Mouse (Mus musculus) intestine, embryonic 14.5 days (tissue): ENCODE measurements around the gene Wfdc6a. TPM values are rescaled to one million over a fixed set of nuclear protein-coding genes. Genes with fewer than 3 reads are reported as not detected.
"Not testable (repeated sequence)": the region's sequence is repeated elsewhere in the genome, so short reads cannot be mapped to it uniquely, and the experiment has no call there.

ENCODE experiments used
- ATAC-seq: fragments of 200-750 bp; cut with Nextera tagmentation; replicated peaks from 2 replicates; pipeline ENCODE4 v1.8.0; 2017; ENCODE audit warnings: low read depth, moderate number of reproducible peaks, moderate TSS enrichment, moderate library complexity; ENCODE audit not compliant: low FRiP score, low TSS enrichment
- DNase-seq: peaks from one replicate; pipeline ENCODE4 v3.0.0-alpha.2; 2018; ENCODE audit warnings: low spot score
- H3K27ac ChIP-seq: fragments of 300-500 bp; sonication (generic); 2 replicates; pipeline ENCODE4 v1.5.1; 2014; ENCODE audit warnings: low read depth, mild to moderate bottlenecking, control low read depth
- H3K27me3 ChIP-seq: fragments of 300-500 bp; sonication (generic); replicated peaks from 2 replicates; pipeline ENCODE4 v1.6.1; 2014; ENCODE audit warnings: low read length, control low read depth; ENCODE audit not compliant: control insufficient read depth, insufficient read depth
- H3K36me3 ChIP-seq: fragments of 300-500 bp; sonication (generic); 2 replicates; pipeline ENCODE4 v1.6.1; 2014; ENCODE audit warnings: low read length, control low read depth; ENCODE audit not compliant: control insufficient read depth, insufficient read depth
- H3K4me1 ChIP-seq: fragments of 300-500 bp; sonication (generic); replicated peaks from 2 replicates; pipeline ENCODE4 v1.6.1; 2014; ENCODE audit warnings: low read length, control low read depth, mixed read lengths; ENCODE audit not compliant: control insufficient read depth, insufficient read depth
- H3K4me2 ChIP-seq: fragments of 300-500 bp; sonication (generic); 2 replicates; pipeline ENCODE4 v1.6.1; 2014; ENCODE audit warnings: low read length
- H3K4me3 ChIP-seq: fragments of 300-500 bp; sonication (generic); 2 replicates; pipeline ENCODE4 v1.5.1; 2014; ENCODE audit warnings: low read depth, low read length, control low read depth, mixed read lengths
- H3K9ac ChIP-seq: fragments of 300-500 bp; sonication (generic); 2 replicates; pipeline ENCODE4 v1.6.1; 2014; ENCODE audit warnings: mild to moderate bottlenecking, low read length
- H3K9me3 ChIP-seq: fragments of 300-500 bp; sonication (generic); 2 replicates; pipeline ENCODE4 v1.6.1; 2016; ENCODE audit warnings: low read length, control low read depth; ENCODE audit not compliant: control insufficient read depth
- WGBS: fragments of 180-500 bp; shearing (Covaris S2); extraction: QIAGEN DNeasy Blood & Tissue Kit; methylation state at CpG from one replicate; pipeline ENCODE4 v1.1.7; 2014; 5-methylcytosine and 5-hydroxymethylcytosine counted together
- polyA plus RNA-seq: library from polyadenylated mRNA; unstranded; fragments of >200 nt; fragmentation: Nextera tagmentation; extraction: Ambion mirVana; gene quantifications from 2 replicates; pipeline ENCODE4 v1.2.1, GENCODE M21; 2014

Gene Wfdc6a
- polyA plus RNA-seq: 1.5 and 3.2 TPM in 2 replicates

GRCm38 (mm10) chr2:164585025-164585725 lies at the start of gene Wfdc6a:
Gene Wfdc6a (minus strand): TSS chr2:164585447.
- H3K9ac ChIP-seq, H3K4me3 ChIP-seq, ATAC-seq, H3K4me2 ChIP-seq, H3K36me3 ChIP-seq, DNase-seq, H3K9me3 ChIP-seq, H3K27me3 ChIP-seq, H3K4me1 ChIP-seq: not testable (repeated sequence)
- H3K27ac ChIP-seq: peak within 1 kb of the TSS; percentile 38; the same call in 1 of the 2 replicates
- WGBS: 42% methylated on average over 13 of the region's 13 CpGs

- DNase-seq: no peak
- 74% methylated on average over 4 of the region's 4 CpGs for WGBS
- H3K9me3 ChIP-seq: no peaks in the 10 kb centered on the region
Observed at GRCm38 (mm10) chr2:164621775-164622174, 36.5 kb upstream of the Wfdc6a start.

GRCm38 (mm10) chr2:164619050-164619449 lies 33.8 kb upstream of the Wfdc6a start:
- H3K4me3 ChIP-seq: no peak overlapping the region
- no peaks in the 10 kb centered on the region for H3K9me3 ChIP-seq
- DNase-seq: no peak
- H3K27me3 ChIP-seq: no peaks in the 10 kb centered on the region
- H3K4me2 ChIP-seq: no peak overlapping the region
- H3K36me3 ChIP-seq: no peaks in the 10 kb centered on the region
- WGBS: 72% methylated on average over 5 of the region's 5 CpGs
- H3K9ac ChIP-seq: no peak overlapping the region
- no peak for ATAC-seq
- H3K27ac ChIP-seq: no peak overlapping the region
- H3K4me1 ChIP-seq: no peaks in the 10 kb centered on the region

More at GRCm38 (mm10) chr2:164621775-164622174, 36.5 kb upstream of the Wfdc6a start:
- Histone ChIP-seq H3K9ac (no peak overlapping the region), H3K27me3 (no peaks in the 10 kb centered on the region), H3K4me3 (no peak overlapping the region), H3K4me1 (no peaks in the 10 kb centered on the region), H3K27ac (no peak overlapping the region), H3K4me2 (no peak overlapping the region), H3K36me3 (no peaks in the 10 kb centered on the region)
- no peak for ATAC-seq

GRCm38 (mm10) chr2:164615386-164615785 lies 30.1 kb upstream of the Wfdc6a start:
- ATAC-seq (no peak), DNase-seq (no peak)
- Histone ChIP-seq H3K9me3 (no peaks in the 10 kb centered on the region), H3K4me2 (no peak overlapping the region), H3K4me3 (no peak overlapping the region), H3K27ac (no peak overlapping the region), H3K27me3 (no peaks in the 10 kb centered on the region), H3K4me1 (no peaks in the 10 kb centered on the region), H3K36me3 (no peaks in the 10 kb centered on the region), H3K9ac (no peak overlapping the region)
- 93% methylated on average over 3 of the region's 3 CpGs for WGBS

- not testable (repeated sequence) for H3K4me2 ChIP-seq
- 45% methylated on average over 8 of the region's 8 CpGs for WGBS
Observed at GRCm38 (mm10) chr2:164613471-164613870, 28.2 kb upstream of the Wfdc6a start, which contains the start of the genes Wfdc6b and Wfdc8. Gene Wfdc6b (plus strand): TSS chr2:164613522. Gene Wfdc8 (minus strand): TSS chr2:164613626.

GRCm38 (mm10) chr2:164608781-164609180 lies 23.5 kb upstream of the Wfdc6a start:
- Histone ChIP-seq H3K9me3 (no peaks in the 10 kb centered on the region), H3K36me3 (no peaks in the 10 kb centered on the region), H3K9ac (no peak overlapping the region), H3K27me3 (no peaks in the 10 kb centered on the region), H3K27ac (no peak overlapping the region), H3K4me1 (no peaks in the 10 kb centered on the region), H3K4me2 (no peak overlapping the region), H3K4me3 (no peak overlapping the region)
- 78% methylated on average over 6 of the region's 6 CpGs for WGBS
- DNase-seq (no peak), ATAC-seq (no peak)

More at GRCm38 (mm10) chr2:164613471-164613870, 28.2 kb upstream of the Wfdc6a start, which contains the start of the genes Wfdc6b and Wfdc8:
- not testable (repeated sequence) for H3K27ac ChIP-seq, H3K27me3 ChIP-seq, H3K4me3 ChIP-seq, H3K4me1 ChIP-seq, DNase-seq, H3K9me3 ChIP-seq, ATAC-seq, H3K36me3 ChIP-seq, H3K9ac ChIP-seq

- Histone ChIP-seq H3K27ac (no peak overlapping the region), H3K9ac (no peak overlapping the region), H3K4me3 (no peak overlapping the region), H3K4me2 (no peak overlapping the region), H3K4me1 (no peaks in the 10 kb centered on the region), H3K36me3 (no peaks in the 10 kb centered on the region), H3K9me3 (no peaks in the 10 kb centered on the region), H3K27me3 (no peaks in the 10 kb centered on the region)
- ATAC-seq (no peak), DNase-seq (no peak)
- WGBS: 88% methylated on average over 8 of the region's 8 CpGs
Observed at GRCm38 (mm10) chr2:164604411-164604810, 19.2 kb upstream of the Wfdc6a start.

- Histone ChIP-seq H3K27ac (no peak overlapping the region), H3K4me1 (no peaks in the 10 kb centered on the region), H3K9me3 (no peaks in the 10 kb centered on the region), H3K36me3 (no peaks in the 10 kb centered on the region), H3K9ac (no peak overlapping the region), H3K4me3 (no peak overlapping the region), H3K27me3 (no peaks in the 10 kb centered on the region), H3K4me2 (no peak overlapping the region)
- WGBS: 93% methylated on average over 3 of the region's 3 CpGs
- no peak for ATAC-seq
- no peak for DNase-seq
Observed at GRCm38 (mm10) chr2:164603482-164603881, 18.2 kb upstream of the Wfdc6a start.

GRCm38 (mm10) chr2:164600179-164600578 lies 14.9 kb upstream of the Wfdc6a start:
- Histone ChIP-seq H3K36me3 (no peaks in the 10 kb centered on the region), H3K9me3 (no peaks in the 10 kb centered on the region), H3K4me1 (no peaks in the 10 kb centered on the region), H3K4me3 (no peak overlapping the region), H3K9ac (no peak overlapping the region), H3K27me3 (no peaks in the 10 kb centered on the region), H3K27ac (no peak overlapping the region), H3K4me2 (no peak overlapping the region)
- DNase-seq (no peak), ATAC-seq (no peak)
- whole genome bisulfite sequencing: 70% methylated on average over 3 of the region's 3 CpGs
